Mouse (Mus musculus) left cerebral cortex, postnatal 25 days (tissue): Measurements from ENCODE around the gene Cirbp. TPM values are rescaled to one million over a fixed set of nuclear protein-coding genes. Genes with fewer than 3 reads are reported as not detected.

Source experiments
- DNase-seq, 2 experiments: peaks; one replicate each; pipeline ENCODE4 v3.0.0; 2022; ENCODE audit warnings: low spot score in 2 of 2, mixed read lengths in 1 of 2
- intact Hi-C: fragments of 180-260 bp; cut with DNase I; formaldehyde crosslinking; loops from one replicate; pipeline ENCODE4 v1.15.1; 2025
- total RNA-seq, 2 experiments: library from RNA; stranded (reverse); gene quantifications; 2 replicates each; pipeline ENCODE4 v1.2.3; 2021

Cirbp gene
- total RNA-seq, 2 experiments from 2014 or later: 77.3 to 90.1 TPM

DNA sequence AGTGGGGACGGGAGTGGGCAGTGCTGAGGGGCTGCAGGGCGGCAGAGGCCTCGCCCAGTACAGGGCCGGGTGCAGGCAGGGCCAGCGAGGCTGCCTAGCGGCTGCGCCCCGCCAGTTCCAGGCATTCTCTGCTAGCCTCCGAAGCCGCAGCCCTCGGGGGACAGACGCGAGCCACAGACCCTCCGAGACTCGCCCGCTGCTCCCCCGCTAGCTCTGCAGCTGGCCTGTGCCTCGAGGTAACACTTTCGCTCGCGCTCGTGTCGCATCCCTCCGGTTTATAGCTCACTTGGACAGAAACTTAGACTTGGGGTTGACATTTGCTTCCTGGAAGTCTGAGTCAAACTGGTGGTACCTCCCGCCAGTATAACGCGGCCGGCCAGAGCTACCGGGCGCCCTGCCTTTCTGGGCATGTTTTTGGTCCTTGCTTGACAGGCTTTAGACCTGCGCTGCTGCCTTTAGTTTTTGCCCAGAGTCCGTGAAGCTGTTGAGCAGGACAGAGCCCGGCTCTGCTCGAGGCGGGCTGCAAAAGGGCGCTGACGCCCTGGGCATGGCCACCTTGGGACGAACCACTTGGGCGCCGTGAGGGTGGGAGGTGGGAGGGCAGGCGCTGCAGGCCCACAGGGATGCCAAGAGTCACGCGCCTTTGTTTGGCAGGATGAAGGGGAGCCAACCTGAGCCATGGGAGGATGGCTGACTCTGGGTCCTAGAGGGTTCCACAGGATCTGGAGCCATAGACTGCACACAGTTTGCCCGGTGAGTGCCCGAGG lies 6.2 kb downstream of the Cirbp start:
- intact Hi-C loops: loop anchor here (10.0 kb wide), 1 partner anchor 203 kb away; no protein-coding TSS in a partner anchor
- DNase-seq: no peak

DNA sequence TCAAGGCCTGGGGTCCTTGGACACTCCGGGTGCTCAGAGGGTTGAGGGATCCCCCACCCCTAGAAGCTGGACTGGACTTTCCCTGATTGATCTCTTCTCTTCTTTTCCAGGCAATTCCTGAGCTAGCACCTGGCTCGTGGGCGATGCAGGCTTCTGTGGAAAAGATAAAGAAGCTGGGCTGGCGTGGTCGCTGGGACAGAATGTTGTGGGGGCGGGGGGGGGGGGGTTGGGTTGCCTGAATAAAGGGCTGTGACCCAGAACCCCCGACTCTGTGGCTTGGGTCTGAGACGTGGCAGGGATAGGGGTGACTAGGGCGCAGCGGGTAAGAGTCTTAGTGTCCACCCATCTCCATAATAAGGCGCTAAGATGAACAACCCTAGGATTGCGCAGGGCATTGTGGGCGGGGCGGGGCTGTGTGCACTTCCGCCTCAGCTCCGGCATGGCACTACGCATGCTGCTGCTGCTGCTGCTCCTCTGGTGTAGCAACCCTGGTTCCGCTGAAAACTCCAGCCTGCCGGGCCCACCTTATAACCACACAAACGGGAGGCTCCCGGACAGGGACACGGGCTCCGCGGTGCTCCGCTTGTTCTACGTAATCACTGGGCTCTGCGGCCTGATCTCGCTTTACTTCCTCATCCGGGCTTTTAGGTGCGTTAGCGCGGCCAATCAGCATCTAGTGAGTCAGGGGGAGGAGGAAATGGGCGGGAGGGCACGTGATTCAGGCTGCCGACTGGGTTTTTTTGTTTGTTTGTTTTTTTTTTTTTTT lies 6.9 kb downstream of the Cirbp start, which contains the start of gene 1600002K03Rik:
TSS of gene 1600002K03Rik (plus strand) at position 418 of the 766 bp plus-strand sequence.
- DNase-seq: peak; percentile 94
- intact Hi-C loops: loop anchor here (10.0 kb wide), 1 partner anchor 202 kb away; no protein-coding TSS in a partner anchor

DNA sequence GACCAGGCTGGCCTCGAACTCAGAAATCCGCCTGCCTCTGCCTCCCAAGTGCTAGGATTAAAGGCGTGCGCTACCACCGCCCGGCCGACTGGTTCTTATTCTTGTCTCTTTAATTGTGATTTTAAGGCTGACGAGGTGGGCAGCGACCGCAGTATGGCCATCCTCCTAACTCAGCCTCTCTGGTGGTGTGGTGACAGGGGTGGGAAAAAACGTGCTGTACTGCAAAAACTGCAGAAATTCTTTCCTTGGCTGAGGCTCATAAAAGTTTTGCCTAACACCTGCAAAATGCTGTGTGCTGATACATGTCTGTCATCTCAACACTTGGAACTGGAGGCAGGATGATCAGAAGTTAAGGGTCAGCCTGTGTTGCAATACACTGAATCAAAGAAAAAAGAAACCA lies 7.6 kb downstream of the Cirbp start:
- intact Hi-C loops: loop anchor here (10.0 kb wide), 1 partner anchor 201 kb away; no protein-coding TSS in a partner anchor
- no peak for DNase-seq

DNA sequence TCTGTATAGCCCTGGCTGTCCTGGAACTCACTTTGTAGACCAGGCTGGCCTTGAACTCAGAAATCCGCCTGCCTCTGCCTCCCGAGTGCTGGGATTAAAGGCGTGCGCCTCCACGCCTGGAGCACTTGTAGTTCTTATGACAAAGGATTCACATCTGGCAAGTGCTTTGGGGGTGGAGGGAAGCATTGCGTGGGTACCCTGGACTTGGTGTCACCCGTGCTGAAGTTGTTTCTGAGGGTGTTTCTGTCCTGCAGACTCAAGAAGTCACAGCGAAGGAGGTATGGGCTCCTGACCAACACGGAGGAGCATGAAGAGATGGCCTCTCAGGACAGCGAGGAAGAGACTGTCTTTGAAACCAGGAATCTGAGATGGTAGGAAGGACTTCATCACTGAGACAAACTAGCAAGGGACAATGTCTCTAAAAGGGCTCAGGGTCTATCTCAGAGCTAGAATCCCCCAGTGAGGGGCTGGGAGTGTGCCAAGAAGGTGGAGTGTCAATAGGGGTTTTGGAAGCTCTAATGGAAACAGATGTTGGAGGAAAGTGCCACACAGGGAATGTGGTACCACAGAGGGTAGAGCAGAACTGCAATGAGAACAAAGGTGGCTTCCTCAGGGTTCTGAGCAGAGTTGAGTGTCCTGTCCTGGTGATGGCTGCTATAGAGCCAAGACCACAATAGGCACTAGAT lies 8.3 kb downstream of the Cirbp start:
- DNase-seq: no peak
- intact Hi-C loops: loop anchor here (10.0 kb wide), 1 partner anchor 201 kb away; no protein-coding TSS in a partner anchor

DNA sequence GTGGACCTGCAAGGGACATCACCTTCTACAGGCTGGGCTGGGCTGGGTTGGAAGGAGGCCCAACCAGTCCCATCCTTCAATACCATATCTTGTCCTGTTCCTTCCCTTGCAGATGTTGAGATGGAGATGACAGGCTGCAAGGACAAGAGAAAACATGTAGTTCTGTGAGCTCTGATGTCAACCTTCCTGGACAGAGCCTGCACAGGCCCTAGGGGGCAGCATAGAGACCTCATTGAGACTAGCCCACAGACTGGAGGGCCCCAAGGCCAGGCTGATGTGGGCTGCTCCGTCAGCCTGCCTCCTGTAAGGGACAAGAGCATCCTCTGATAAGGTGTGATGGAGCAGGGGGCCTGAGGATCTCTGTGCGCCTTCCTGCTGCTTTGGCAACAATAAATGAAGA lies 8.9 kb downstream of the Cirbp start:
- intact Hi-C loops: loop anchor here (1.0 to 10.0 kb wide), 3 partner anchors 53 to 200 kb away; partner anchors contain the start of gene Mum1
- DNase-seq: no peak

DNA sequence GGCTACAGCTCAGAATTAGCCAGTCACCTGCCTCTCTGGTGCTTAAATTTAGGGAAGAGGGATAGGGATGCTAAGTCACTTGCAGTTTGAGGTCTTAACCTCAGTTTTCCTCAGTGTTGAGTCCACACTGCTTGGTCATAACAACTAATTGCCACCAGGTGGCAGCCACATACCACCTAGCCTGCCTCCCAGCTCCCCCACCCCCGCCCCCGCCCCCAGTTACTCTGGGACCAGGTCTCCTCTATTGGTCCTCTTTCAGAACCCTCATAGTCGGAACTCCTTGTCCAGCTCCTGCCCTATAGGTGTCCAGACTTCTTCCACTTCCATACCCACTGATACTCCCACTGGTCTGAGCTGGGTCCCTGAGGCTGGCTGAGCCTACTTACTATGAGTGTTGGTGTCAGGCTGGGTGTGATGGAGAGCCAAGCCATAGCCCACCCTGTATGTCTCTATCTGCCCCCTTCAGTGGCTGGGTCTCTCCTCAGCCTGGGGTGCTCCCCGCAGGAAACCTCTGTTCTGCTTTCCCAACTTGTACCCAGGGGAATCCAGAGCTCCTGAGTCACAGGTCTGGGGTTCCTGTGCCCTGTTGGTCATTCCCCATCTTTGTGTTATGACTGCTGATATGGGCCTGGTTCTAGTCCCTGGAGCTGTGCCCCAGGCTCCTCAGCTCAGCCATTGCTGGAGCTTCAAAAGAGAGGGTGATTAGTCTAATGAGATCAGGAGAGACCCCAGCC lies 9.9 kb downstream of the Cirbp start:
- DNase-seq: no peak
- intact Hi-C loops: loop anchor here (1.0 to 10.0 kb wide), 3 partner anchors 52 to 199 kb away; partner anchors contain the start of gene Mum1

DNA sequence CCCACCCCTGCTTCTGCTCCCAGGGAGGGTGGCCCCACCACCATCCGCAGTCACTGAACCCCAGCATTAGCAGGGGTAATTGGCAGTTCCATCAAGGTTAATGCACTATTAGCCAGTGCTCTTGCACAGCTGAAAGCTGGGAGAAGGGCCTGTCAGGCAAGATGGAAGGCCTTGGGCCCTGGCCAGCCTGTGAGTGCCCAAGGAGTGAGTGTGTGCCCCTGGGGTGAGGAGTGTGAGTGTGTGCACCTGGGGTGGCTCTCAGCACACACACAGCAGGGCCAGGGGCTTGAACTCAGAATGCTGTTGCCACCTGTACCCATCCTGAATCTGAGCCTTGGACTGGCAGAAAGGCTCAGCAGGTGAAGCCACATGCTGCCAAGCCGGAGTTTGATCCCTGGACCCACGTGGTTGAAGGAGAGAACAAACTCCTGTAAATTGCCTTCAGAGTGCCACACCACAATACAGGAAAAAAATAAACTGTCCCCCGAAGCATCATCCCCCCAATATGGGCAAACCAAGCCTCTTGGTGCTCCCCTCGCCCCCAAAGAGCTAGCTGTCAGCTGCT lies 10.6 kb downstream of the Cirbp start:
- no peak for DNase-seq
- intact Hi-C loops: loop anchor here (5.0 to 10.0 kb wide), 2 partner anchors 51 to 198 kb away; partner anchors contain the start of gene Mum1

DNA sequence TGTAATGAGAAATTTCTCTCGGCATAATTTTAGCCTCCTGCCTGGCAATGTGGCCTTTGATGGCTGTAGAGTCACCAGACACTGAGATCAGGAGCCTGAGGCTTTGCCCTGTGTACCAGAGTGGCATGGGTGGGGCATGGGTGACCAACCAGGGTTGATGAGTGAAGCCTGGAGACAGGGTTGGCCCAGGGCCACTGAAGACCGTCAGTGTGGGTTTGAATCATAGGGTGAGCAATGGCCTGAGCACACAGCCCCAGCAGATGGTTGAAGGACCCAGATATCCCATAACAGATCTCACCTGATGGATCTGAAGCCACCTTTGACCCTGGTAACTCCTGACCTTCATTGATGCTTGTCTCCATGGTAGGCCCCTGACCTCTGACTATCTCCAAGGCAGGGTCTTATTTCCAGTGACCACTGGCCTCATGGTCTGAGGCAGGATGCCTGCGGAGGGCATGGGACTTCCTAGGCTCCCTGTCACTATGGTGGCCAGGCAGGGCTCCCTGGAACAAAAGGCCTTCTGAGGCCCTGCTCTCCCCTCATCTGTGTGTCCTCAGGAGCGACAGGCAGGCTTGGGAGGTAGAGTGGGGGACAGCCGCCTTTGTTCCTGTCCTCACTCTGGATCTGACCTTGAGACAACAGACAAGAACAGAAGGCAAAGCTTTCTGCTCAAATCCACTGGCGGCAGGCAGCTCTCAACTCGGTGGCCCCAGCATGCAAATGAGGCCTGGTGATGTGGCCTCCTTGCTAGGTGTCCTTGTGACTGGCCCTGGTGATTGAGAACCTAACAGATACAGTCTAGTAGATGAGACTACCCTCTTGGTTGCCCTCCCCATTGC lies 11.9 kb downstream of the Cirbp start:
- DNase-seq: no peak
- intact Hi-C loops: loop anchor here (5.0 to 10.0 kb wide), 2 partner anchors 50 to 197 kb away; partner anchors contain the start of gene Mum1

DNA sequence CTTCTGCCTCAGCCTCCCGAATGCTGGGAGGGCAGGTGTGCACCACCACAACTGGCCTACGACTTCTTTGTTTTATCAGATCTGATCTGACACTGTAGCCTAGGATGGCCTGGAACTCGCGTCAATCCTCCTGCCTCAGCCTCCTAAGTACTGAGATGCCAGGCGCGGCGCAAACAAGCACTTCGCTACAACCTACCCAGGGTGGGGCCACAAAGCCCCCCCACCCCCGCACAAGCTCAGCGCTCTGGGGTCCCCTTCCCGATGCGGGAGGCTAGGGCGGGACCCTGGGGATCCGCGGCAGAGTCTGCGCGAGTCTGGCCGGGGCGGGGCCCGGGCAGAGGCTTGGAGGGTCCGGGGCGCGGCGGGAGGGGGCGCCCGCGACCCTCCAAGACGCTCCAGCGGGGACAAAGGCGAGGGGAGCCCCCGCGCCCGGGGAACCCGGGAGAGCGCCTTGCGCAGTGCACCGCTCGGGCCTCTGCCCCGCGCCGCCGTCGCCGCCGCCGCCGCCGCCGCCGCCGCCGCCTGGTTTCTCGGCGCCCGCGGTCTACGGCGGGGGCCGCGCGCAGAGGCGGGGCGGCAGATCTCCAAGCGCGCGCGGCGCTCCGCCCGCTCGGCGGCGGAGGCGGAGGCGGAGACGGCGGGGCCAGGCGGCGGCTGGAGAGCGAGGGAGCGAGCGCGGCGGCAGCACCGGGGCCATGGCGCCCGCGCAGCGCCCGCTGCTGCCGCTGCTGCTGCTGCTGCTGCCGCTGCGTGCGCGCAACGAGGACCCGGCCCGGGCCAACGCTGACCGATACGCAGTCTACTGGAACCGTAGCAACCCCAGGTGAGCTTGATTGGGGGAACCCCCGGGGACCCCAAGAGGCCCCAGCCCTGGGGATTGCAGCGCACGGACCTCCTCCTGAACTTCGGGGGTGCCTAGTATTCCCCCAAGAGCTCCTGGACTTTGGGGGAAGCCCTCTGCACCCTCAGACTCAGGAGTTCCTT lies 13.6 kb downstream of the Cirbp start, which contains the start of gene Efna2:
TSS of gene Efna2 (plus strand) at position 415 of the 984 bp plus-strand sequence.
- intact Hi-C loops: loop anchor here (5.0 to 10.0 kb wide), 2 partner anchors 48 to 195 kb away; partner anchors contain the start of gene Mum1

DNA sequence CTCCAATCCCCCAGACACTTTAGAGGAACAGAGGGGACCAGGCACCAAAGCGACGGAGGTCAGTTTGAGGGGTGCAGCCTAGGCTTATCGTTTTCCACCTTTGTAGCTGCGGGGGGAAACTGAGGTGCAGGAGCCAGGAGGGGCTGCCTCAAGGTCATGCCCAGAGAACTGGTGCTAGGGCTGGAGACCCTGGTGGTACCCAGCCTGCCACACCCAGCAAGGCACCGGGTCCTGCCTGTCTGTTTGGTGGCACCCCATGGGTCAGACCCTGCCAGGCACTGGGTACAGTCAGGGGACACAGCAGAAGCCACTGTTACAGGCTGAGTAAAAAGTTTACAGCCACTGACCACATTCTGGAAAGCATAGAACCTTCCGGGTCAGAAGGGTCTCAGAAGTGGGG lies 14.5 kb downstream of the Cirbp start:
- intact Hi-C loops: no loop called here
- DNase-seq: no peak

More for the DNA sequence above, 13.6 kb downstream of the Cirbp start, which contains the start of gene Efna2:
- no peak for DNase-seq

DNA sequence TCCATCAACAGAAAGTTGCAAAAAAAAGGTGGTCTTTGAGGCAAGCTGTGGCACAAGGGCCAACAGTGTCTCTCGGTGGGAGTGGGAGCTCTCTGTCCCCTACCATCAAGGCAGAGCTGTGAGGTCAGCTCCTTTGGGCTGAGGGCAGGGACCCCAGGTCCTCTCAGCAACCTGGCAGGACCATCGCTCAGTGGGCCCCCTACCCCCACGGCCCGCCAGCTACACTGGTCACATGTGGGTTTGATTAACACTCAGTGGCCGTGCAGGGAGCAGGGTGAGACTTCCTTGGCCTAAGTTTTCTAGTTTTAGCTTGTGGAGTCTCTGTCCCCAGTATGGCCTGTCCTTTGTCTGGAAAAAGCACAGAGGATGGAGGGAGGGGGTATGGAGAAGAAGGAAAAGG lies 15.0 kb downstream of the Cirbp start:
- intact Hi-C loops: no loop called here
- DNase-seq: no peak

DNA sequence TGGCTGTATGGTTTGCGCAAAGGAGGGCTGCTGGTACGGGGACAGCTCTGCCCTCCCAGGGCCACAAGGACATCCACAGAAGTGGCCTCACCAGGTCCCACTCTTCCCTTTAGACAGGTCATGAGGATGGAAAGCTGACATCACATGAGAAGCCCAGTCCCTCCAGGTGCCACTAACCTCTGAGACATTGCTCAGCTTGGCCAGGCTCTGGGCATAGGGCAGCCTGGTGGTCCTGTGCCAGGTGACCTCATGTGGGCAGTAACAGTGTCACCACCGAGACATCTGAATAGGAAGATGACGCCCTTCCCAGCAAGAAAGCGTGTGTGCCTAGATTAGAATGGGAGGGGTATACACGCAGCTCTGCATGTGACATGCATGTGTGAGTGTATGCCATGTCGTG lies 16.8 kb downstream of the Cirbp start:
- intact Hi-C loops: no loop called here

DNA sequence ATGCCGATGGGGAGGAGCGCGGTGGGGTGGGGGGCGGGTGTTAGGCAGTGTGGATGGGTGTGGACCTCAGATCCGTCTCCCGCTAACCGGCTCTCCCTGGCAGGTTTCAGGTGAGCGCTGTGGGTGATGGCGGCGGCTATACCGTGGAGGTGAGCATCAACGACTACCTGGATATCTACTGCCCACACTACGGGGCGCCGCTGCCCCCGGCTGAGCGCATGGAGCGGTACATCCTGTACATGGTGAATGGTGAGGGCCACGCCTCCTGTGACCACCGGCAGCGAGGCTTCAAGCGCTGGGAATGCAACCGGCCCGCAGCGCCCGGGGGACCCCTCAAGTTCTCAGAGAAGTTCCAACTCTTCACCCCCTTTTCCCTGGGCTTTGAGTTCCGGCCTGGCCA lies 20.9 kb downstream of the Cirbp start:
- no peak for DNase-seq
- intact Hi-C loops: no loop called here

More for the DNA sequence above, 16.8 kb downstream of the Cirbp start:
- DNase-seq: no peak

DNA sequence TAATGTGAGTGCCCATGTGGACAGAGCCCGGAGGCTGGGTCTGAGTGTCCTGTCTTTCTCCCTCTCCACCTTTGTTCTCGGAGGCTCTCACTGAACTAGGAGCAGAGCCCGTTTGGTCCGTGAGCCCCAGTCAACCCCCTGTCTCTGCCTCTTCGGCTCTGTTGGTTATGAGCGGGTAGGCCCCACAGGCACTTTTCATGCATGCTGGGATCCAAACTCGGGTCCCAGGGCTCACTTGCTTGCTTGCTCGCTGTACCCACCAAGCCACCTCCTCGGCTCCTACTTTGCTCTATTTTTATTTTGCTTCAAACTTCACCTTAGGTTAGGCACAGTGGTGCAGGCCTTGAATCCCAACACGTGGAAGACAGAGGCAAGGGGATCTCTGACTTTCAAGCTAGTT lies 22.0 kb downstream of the Cirbp start:
- no peak for DNase-seq

DNA sequence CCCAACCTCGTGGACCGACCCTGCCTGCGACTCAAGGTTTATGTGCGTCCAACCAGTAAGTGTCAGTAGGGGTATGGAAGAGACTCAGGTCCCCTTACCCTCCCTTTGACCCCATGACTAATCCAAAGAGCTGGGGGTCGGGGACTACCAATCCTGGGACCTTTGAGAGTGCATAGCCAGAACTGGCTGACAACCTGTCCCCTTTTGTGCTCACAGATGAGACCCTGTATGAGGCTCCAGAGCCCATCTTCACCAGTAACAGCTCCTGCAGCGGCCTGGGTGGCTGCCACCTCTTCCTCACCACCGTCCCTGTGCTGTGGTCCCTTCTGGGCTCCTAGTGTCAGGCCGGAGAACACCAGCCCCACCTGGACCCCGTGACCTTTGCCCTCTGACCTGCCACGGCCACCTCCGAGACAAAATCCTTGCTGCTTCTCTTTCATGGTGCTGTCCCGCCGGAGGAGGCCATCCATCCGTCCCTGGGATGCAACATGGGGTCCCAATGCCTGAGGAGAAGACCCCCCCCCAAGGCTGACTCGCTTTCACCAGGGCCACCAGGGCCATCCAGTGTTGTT lies 22.8 kb downstream of the Cirbp start:
- no peak for DNase-seq
- intact Hi-C loops: no loop called here

More for the DNA sequence above, 22.0 kb downstream of the Cirbp start:
- intact Hi-C loops: no loop called here

DNA sequence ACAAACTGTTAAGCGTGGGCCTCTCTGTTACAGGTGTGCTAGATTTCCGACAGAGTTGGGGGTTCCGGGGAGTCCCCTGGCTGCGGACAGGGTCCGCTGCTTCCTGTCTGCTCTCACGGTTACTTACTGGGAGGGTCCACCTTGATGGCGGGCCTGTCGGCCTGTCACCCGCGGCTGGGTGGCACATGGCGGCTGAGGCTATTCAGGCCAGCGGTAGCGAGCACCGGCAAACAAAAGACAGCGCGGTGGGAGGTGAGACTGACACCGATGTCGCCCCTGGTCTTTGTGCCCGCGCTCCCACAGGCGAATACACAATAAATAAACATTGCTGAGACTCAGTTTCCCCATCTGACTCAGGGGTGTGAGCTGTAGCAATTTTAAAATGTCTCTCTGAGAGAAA lies 24.2 kb downstream of the Cirbp start:
- intact Hi-C loops: no loop called here
- no peak for DNase-seq
